Mouse (Mus musculus) large intestine, adult 2 months (tissue): Measurements from ENCODE around the gene Disc1. TPM values are rescaled to one million over a fixed set of nuclear protein-coding genes. Genes with fewer than 3 reads are reported as not detected.

Experiments
- DNase-seq: peaks from one replicate; pipeline ENCODE4 v3.0.0-alpha.2; 2012; ENCODE audit warnings: low read depth, low spot score
- WGBS: fragments of 180-500 bp; shearing (Covaris S2); methylation state at CpG from one replicate; pipeline ENCODE4 v1.1.7; 2018; 5-methylcytosine and 5-hydroxymethylcytosine counted together
- polyA plus RNA-seq: library from polyadenylated mRNA; depleted of rRNA; stranded (reverse); fragments of >200 nt; gene quantifications from 2 replicates; pipeline ENCODE4 v1.2.3, GENCODE M21; 2012; rRNA removed

The Disc1 gene
- polyA plus RNA-seq: 0.21 and 0.60 TPM in 2 replicates

DNA sequence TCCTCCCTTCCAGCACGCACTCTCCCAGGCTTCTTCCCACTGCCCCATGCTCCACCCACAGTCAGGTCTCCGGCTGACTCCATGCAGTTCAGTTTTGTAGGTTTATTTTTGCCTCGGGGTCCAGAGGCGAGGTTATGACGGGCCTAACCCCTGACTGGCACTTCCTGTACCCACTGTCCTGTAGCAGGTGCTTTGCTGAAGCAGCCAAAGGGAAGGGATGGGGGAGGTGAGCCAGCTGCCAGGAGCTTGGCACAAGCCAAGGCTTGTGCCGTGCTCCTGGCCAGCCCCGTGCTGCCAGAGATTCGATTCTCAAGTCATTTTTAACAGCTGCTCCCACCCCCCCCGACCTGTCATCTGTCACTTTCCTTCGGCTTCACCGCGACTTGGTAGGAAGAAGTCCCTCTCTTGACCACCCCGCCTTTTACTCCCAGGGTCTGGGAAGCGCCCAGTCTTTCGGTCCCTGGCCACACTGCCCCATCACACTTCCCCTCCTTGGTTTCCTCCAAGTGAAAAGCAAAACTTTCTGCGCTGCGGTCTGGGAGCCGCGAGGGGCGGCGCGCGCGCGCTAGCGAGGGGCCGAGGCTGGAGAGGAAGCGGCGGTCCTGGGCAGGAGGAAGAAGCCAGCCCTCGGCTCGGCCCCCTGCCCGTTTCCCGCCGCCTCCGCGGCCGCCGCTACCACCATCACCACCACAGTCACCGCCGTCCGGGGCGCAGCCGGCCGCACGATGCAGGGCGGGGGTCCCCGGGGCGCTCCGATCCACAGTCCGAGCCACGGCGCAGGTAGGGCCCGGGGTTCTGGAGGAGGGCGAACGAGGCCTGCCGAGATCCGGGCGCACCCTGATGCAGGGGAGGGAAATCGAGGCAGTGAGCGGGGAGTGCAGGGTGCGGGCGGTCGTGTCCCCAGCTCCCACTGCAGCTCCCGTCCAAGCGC lies at the start of gene Disc1:
TSS of gene Disc1 (plus strand) at position 691 of the 931 bp plus-strand sequence.
- DNase-seq: no peak
- 2% methylated on average over 62 of the region's 65 CpGs for WGBS

DNA sequence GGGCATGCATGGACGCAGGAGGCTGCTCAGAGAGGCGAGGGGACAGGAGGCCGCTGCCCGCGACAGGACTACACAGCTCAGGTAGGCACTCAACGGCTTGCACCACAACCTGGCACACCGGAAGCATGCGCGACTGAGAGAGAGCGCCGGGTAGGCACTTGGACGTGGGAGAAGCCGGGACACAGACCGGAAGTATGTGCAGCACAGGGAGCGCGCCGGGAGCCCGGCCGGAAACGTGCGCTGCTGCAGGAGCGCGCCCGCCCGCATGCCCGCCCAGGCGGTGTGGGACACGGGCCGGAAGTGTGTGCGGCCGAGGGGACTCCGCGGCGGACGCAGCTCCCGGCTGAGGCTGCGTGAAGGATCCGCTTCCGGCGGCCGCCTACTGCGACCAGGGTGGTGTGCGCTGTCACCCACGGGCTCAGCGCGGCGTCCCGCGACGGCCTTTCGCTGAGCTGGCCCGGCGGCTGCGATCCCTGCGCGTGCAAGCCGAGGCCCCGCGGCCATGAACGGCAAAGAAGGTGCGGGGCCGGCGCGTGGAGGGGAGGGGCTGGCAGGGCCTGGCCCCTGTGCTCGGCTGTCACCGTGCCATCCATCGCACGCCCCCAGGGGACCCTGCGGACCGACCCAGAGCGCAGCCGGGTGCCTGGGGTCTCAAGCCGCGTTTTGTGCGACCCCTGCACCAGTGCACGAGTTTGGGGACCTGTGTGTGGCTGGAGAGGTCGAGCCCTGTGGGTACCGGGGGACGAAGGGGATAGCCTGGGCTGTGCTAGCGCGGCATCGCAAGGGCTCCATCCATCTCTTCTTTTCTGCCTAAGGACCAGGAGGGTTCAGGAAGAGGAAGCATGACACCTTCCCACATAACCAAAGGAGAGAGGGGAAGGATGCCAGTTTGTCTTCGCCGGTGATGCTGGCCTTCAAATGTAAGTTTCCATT lies 41.0 kb upstream of the Disc1 start, which contains the start of gene Tsnax:
TSS of gene Tsnax (plus strand) at position 303 of the 933 bp plus-strand sequence.
- WGBS: 3% methylated on average over 84 of the region's 84 CpGs
- peak; percentile 64 for DNase-seq

DNA sequence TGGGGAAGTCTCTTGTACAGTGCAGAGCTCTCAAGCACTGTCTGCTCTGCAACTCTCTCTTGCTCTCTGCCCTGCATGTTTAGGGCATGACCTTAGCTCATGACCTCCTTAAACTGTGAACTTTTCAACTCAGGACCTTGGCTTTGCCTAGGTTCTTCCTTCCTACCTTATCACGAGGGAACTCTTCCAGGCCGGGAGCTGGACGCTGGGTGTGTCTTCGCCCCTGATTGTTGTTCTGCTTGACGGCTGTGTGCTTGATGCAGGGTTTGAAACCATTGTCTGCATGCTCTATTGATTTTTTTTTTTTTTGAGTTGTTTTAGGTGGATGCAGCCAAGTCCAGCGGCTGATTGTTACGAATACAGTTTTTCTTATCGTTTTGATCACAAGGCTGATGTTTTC lies 29.9 kb upstream of the Disc1 start:
- 87% methylated on average over 8 of the region's 8 CpGs for WGBS
- no peak for DNase-seq

DNA sequence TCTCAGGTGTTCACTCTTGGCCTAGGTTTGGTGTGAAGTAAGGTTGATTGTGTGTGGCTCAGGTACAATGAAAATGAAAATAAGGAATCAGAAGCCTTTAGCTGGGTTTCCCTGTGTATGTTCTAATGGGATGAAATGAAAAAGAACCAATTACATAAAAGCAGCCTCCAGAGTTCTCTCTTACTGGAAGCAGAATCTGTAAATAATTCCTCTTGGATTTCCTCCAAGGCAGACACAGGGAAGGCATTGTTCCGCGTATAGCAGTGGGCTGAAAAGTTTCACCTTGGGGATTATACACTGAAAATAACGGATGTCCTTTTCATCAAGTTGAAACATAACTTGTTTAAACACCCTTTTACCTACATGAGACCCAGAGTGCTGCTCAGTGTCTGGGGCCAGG lies 26.8 kb upstream of the Disc1 start:
- DNase-seq: no peak
- 20% methylated on average over 3 of the region's 3 CpGs for WGBS

DNA sequence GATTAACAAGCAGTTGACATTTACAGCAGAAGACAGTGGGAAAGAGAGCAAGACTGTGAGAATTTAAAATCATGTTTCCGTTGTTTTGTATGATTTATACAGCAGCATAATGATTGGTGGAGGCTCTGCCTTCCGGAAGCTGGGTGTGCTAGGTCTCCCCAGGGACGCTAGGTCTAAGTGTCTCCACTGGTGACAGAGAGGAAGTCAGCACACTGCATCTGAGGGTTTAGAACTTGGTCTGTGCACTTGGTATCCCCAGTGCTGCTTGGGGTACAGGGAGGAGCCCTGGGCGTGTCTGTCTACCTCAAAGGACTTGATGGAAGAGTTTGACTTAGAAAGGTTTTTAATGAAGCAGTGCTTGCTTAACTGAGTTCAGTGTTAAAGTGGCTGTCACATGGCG lies 25.2 kb upstream of the Disc1 start:
- no peak for DNase-seq
- WGBS: 89% methylated on average over 5 of the region's 5 CpGs

DNA sequence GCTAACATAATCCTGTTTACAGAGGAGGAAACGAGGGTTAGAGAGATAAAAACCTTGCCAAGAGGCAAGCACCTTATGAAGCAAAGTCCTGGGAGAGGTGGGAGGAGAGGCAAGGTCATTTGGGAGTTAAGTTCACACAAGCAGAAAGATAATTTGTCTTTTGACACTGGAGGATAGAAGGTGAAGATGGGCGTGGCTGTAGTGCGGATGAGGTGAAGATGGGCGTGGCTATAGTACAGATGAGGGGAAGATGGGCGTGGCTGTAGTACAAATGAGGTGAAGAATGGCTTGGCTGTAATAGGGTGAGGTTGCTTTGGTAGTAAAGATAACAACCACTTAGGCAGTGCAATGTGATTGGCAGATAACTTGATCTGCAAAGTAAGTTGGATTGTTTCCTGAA lies 22.7 kb upstream of the Disc1 start:
- 36% methylated on average over 5 of the region's 5 CpGs for WGBS
- DNase-seq: peak; percentile 57

DNA sequence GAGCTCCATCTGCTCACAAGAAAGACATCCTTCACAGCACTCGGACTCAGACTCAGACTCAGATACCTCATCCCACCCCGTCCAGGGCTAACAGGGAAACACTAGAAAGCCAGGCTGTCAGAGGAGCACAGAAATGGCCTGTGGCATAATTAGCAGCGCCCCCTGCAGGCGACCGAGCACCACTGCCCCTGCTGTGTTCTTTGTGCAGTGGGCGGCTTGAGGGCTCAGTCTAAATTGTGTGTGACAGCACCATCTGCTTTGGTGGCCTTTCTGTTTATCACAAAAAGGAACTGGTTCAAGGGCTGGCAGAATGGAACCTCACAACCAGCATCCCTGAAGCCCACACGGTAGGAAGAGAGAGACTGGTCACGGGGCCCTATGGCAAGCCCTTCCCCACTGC lies 19.3 kb upstream of the Disc1 start:
- no peak for DNase-seq
- WGBS: 49% methylated on average over 8 of the region's 8 CpGs

DNA sequence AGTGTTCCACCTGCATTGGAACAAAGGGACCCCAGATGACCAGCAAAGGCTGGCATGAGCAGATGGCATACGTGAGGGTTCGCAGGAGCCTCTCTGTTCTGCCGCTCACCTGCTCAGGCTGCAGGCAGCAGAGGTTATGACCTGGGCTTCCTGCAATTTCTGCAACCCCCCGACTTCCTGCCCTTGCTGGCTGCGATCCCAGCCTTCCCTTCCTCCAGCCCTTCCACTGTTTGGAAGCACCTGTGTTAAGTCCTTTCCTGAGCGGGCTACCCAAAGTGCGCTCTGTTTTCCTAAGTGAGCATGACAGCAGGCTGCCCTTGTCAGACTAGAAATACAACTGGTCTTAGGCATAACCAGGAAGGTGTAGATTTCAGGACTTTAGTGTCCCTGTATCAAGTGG lies 16.9 kb upstream of the Disc1 start:
- DNase-seq: no peak
- 75% methylated on average over 7 of the region's 7 CpGs for WGBS

DNA sequence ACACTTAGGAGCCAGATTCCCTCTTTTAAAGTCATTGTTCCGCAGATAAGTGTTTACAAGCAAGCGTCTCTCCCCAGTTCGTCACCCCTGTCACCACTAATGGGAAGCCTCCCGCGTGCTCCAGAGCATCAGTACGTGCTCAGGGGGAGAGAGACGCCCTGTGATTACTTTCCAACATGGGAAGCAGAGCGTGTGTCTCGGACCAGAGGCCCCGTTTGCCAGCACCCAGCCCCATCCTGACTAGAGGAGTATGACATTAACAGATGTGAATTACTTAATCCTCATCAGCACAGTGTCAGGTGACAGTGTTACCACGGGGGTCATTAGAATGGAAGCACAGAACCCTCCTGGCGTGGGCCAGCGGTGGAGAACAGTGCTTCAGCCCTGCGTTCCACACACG lies 15.3 kb upstream of the Disc1 start:
- 92% methylated on average over 15 of the region's 15 CpGs for WGBS
- DNase-seq: no peak

DNA sequence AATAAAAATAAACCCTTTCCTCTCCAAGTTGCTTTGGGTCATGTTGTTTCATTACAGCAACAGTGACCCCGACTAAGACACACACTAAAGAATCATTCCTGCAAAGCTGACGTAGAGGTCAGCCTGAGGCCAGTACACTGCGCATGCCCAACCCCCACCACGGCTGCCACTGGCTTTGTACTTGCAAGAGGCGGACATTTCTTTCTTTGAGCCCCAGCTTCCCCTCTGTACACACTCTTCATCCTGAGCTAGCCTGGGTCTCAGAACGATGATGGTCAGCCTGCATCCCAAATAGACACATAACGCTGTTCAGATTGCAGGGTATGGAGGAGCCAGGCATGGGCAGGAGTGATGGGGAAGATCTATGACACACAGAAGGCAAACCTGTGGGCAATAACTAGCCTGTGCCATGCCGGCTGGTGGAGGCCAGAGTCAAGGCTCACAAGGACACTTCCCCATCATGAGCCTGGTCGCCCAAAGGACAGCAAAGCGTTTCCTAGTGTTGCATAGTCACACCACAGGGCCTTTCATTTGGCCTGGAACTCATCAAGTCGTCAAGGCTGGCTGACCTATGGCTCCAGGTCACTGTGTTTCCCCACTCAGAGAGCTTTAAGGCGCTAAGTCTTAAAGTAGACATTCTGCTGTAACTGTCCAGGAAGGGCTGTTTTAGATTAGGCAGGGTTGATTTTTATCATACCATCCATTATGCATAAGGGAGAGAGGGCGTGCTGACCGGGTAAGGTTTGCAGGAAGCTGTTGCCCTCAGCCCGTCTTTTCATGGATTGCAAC lies 13.2 kb upstream of the Disc1 start:
- WGBS: 73% methylated on average over 15 of the region's 15 CpGs
- no peak for DNase-seq

DNA sequence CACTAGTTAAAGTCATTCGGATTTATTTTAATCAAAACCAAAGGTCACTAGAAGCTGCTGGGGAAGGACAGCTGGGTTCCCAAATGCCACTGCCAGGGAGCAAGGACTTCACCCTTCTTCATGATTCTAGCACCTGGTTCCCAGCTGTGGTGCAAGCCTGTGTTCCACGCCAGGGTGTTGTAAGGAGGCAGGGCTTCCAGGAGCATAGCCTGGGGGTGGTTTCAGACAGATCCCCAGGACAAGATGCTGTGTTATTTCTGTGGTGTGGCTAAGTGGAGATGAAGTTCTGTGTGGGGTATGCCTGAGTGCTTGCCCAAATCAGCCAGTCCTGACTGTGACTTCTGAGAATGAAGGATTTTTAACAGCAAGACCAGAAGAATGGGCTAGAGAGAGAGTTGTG lies 12.5 kb upstream of the Disc1 start:
- 23% methylated on average over 2 of the region's 2 CpGs for WGBS
- DNase-seq: no peak

DNA sequence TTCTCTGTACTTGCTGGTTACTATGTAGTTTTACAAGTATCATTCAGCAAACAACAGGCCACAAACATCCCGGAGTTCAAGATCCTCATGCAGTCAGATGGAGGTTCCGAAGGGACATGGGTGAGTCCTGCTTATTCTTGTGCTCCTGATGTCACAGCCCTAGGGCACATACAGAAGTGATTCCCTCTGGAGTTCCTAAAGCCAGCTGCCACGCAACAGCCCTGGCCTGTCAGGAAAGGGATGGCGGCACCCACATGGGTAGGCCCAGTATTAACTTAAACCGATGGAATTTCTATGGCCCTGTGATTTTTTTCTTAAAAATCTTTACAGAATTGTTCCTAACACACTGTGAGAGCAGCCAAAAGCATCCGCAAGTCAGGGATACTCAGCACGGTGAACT lies 10.6 kb upstream of the Disc1 start:
- WGBS: 78% methylated on average over 7 of the region's 7 CpGs
- DNase-seq: no peak

DNA sequence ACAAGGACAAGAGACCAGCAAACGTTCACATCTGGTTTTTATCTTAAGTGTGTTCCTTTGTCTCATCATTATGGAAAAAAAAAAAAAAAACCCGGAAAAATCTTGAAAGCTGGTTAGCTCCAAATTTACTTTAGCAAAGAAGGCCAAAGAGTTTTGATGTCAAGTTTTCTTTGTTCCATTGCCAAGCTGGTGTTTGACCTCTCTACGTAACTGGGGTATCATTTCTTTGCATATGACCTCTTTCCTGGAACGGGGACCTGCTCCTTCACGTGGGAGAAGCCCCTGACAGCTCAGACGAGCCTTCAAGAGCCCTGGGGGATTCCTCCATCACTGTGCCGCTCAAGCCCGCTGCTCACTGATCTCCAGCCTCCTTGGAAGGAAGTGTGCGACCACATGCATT lies 10.1 kb upstream of the Disc1 start:
- 52% methylated on average over 9 of the region's 9 CpGs for WGBS
- no peak for DNase-seq

DNA sequence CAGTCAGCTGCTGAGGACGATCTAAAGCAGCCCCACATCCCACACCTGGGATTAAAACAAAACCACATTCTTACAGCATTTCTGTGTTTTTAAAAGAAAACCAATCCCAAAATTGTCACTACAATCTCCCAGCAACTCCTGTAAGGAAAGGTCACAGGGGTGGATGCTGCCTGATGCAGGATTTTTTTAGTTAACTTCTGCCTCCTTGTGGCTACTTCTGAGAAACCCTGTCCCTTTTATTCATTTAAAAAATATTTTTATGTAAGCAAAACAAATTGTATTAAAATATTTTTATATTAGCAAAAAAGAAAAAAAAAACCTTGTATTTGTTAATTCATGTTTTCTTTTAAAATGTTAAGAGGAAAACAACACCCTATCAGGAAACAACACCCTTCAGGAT lies 8.2 kb upstream of the Disc1 start:
- no peak for DNase-seq
- 90% methylated on average over 1 of the region's 1 CpGs for WGBS

DNA sequence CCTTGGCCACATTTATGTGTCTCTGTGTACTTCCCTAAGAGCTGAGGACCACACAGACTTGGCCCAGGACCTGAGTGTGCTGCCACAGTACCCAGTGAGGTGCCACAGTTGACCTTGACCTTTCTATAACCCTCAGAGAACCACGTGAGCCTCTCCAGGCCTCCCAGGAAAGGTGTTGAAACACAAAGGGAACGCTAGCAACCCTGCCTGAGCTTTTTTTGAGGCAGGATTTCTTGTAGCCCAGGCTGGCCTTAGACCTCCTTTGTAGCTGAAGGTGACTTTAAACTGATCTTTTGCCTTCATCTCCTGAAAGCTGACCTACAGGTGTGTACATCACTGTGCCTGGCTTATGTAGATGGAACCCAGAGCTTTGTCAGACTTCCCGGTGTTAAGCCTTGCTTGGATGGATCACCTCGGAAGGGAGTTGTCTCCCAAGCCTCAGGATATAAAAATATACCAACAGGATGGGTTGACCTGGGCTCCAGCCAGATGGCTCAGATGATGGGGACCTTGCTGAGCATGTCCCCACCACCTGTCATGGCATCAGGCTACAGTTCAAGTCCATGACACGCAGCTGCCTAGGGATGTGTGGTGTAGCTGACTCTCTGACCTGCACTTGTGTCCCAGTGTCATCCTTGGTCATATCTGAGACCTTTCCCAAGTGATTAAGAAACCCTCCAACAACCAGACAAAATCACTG lies 4.8 kb upstream of the Disc1 start:
- 65% methylated on average over 5 of the region's 5 CpGs for WGBS

DNA sequence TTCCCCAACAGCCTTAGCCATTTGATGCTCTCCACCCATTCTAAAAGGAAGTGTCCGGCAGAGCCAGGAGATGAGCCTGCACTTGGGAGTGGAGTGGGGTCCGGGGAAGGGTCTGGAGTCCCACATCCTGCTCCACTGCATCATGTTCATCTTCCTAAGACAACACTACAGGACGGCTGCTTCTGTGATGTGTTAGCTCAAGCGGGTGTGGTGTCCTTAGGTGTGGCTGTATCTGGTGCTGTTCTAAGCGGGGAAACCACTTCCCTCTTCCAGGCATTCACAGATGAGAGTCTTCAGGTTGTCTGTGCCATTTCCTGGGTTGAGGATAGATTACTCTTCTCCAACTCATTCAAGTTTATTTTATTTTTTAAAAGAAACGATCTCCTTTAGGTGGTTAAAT lies 4.2 kb upstream of the Disc1 start:
- 37% methylated on average over 6 of the region's 6 CpGs for WGBS
- DNase-seq: no peak

More for the DNA sequence above, 4.8 kb upstream of the Disc1 start:
- DNase-seq: no peak

DNA sequence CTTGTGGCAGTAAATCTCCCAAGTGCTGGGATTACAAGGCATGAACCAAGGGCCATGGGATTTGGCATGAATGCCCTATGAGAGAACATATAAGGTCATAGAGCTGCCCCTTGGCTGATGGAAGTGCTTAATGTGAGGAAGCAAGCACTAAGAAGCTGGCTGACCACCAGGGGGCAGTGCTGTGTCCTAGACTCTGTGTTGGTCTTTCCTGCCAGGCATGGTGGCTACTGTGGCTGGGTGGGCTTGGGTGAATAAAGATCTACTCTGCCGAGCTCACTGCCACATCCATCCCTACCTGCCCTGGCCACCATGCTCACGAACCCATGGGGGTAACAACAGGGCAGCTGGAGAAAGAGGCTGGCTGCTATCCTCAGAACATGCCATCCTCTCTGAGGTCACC lies 2.0 kb upstream of the Disc1 start:
- 56% methylated on average over 2 of the region's 2 CpGs for WGBS
- no peak for DNase-seq

DNA sequence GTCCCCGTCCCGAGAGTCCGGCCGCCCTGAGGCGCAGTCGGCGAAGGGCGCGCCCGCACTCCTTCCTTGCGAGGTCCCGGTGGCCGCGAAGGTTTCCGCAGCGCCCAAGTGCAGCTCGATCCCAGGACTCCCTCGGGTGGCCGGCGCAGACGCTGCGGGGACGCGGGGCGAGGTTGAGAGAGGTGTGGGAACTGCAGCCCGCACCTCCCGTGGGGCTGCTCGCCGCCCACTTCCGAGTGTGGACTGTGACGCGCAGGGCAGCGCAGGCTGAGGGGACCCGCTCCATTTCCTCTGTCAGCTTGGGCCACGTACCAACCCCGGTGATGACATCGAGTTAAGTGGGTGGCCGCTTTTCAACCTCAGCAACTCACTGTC lies 428 bp downstream of the Disc1 start:
- no peak for DNase-seq
- under 1% methylated on average over 38 of the region's 38 CpGs for WGBS

DNA sequence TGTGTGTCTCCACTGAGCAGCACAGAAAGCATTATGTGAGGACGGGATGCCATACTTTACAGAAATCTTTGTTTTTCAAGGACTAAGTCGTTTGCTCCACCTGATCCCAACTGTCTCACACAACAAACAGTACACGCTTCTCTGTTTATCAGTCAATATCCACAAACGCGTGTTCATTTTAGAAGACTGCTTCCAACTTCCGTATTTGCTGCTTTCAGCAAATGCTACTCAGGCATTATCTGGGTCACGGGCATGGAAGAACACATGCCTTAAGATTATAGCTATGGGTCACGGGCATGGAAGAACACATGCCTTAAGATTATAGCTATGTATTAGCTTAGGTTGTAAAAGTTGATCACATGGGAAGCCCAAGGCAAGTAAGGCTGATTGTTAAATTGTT lies 6.9 kb downstream of the Disc1 start:
- no peak for DNase-seq
- WGBS: 53% methylated on average over 8 of the region's 8 CpGs
